Mouse (Mus musculus) midbrain, embryonic 11.5 days (tissue): ENCODE measurements around the gene Gm13088. TPM values are rescaled to one million over a fixed set of nuclear protein-coding genes. Genes with fewer than 3 reads are reported as not detected.
"Not testable (repeated sequence)": the region's sequence is repeated elsewhere in the genome, so short reads cannot be mapped to it uniquely, and the experiment has no call there.

Experiments
- ATAC-seq: fragments of 200-750 bp; cut with Nextera tagmentation; 2 replicates; pipeline ENCODE4 v1.8.0; 2017; ENCODE audit warnings: moderate TSS enrichment, moderate library complexity; ENCODE audit not compliant: low FRiP score
- DNase-seq: peaks from one replicate; pipeline ENCODE4 v3.0.0; 2015; ENCODE audit warnings: low spot score; ENCODE audit errors: missing footprints
- H3K27ac ChIP-seq: fragments of 300-500 bp; sonication (generic); 2 replicates; pipeline ENCODE4 v1.5.1; 2014; ENCODE audit warnings: low read depth, low read length
- H3K27me3 ChIP-seq: fragments of 300-500 bp; sonication (generic); 2 replicates; pipeline ENCODE4 v1.6.1; 2014; ENCODE audit warnings: mild to moderate bottlenecking, low read length, moderate library complexity, mixed read lengths; ENCODE audit not compliant: control insufficient read depth, insufficient read depth
- H3K36me3 ChIP-seq: fragments of 300-500 bp; sonication (generic); 2 replicates; pipeline ENCODE4 v1.6.1; 2014; ENCODE audit warnings: mild to moderate bottlenecking, low read length, moderate library complexity, mixed read lengths; ENCODE audit not compliant: control insufficient read depth, insufficient read depth
- H3K4me1 ChIP-seq: fragments of 300-500 bp; sonication (generic); 2 replicates; pipeline ENCODE4 v1.6.1; 2014; ENCODE audit warnings: low read length; ENCODE audit not compliant: control insufficient read depth, insufficient read depth
- H3K4me2 ChIP-seq: fragments of 300-500 bp; sonication (generic); 2 replicates; pipeline ENCODE4 v1.6.1; 2014; ENCODE audit warnings: mild to moderate bottlenecking, moderate library complexity
- H3K4me3 ChIP-seq: fragments of 300-500 bp; sonication (generic); 2 replicates; pipeline ENCODE4 v1.5.1; 2014; ENCODE audit warnings: low read depth, low read length
- H3K9ac ChIP-seq: fragments of 300-500 bp; sonication (generic); 2 replicates; pipeline ENCODE4 v1.6.1; 2014; ENCODE audit warnings: low read length
- H3K9me3 ChIP-seq: fragments of 300-500 bp; sonication (generic); 2 replicates; pipeline ENCODE4 v1.6.1; 2016; ENCODE audit warnings: low read length; ENCODE audit not compliant: control insufficient read depth
- WGBS: fragments of 180-500 bp; shearing (Covaris S2); extraction: QIAGEN DNeasy Blood & Tissue Kit; methylation state at CpG from one replicate; pipeline ENCODE4 v1.1.7; 2014; 5-methylcytosine and 5-hydroxymethylcytosine counted together
- polyA plus RNA-seq: library from polyadenylated mRNA; unstranded; fragments of >200 nt; fragmentation: Nextera tagmentation; extraction: Ambion mirVana; gene quantifications from 2 replicates; pipeline ENCODE4 v1.2.1, GENCODE M21; 2014

The Gm13088 gene
- not detected in 2 replicates for polyA plus RNA-seq

- H3K4me1 ChIP-seq, ATAC-seq, H3K27me3 ChIP-seq, H3K4me2 ChIP-seq, DNase-seq, H3K9me3 ChIP-seq, H3K9ac ChIP-seq, H3K4me3 ChIP-seq, H3K27ac ChIP-seq, H3K36me3 ChIP-seq: not testable (repeated sequence)
Observed at GRCm38 (mm10) chr4:143657146-143657545, at the start of gene Gm13088. Gm13088 (minus strand) TSS chr4:143657246.

- Histone ChIP-seq H3K9me3 (peaks cover 10% of the 10 kb centered on the region; the same call in 1 of the 2 replicates), H3K27ac (no peak within 1 kb of the TSS), H3K4me2 (no peak within 1 kb of the TSS), H3K4me1 (no peaks in the 10 kb centered on the region), H3K4me3 (no peak within 1 kb of the TSS), H3K36me3 (no peaks in the 10 kb centered on the region), H3K27me3 (no peaks in the 10 kb centered on the region), H3K9ac (no peak within 1 kb of the TSS)
- WGBS: 82% methylated on average over 2 of the region's 2 CpGs
- no peak for DNase-seq
- ATAC-seq: no peak
Observed at GRCm38 (mm10) chr4:143702611-143703010, 45.6 kb upstream of the Gm13088 start, which contains the start of gene Gm13089. Gm13089 (minus strand) TSS chr4:143702711.

GRCm38 (mm10) chr4:143618101-143618500, 38.9 kb downstream of the Gm13088 start:
- not testable (repeated sequence) for H3K27me3 ChIP-seq, DNase-seq, H3K27ac ChIP-seq, H3K4me1 ChIP-seq, H3K4me3 ChIP-seq, ATAC-seq, H3K4me2 ChIP-seq, H3K9ac ChIP-seq, H3K36me3 ChIP-seq, H3K9me3 ChIP-seq
- 92% methylated on average over 4 of the region's 4 CpGs for WGBS

- not testable (repeated sequence) for H3K27me3 ChIP-seq, ATAC-seq, H3K4me3 ChIP-seq, H3K9ac ChIP-seq, DNase-seq, H3K27ac ChIP-seq, H3K4me1 ChIP-seq, H3K36me3 ChIP-seq, H3K4me2 ChIP-seq, H3K9me3 ChIP-seq
Observed at GRCm38 (mm10) chr4:143614703-143615102, 42.3 kb downstream of the Gm13088 start, which contains the start of gene Gm13083. Gm13083 (plus strand) TSS chr4:143615003.

GRCm38 (mm10) chr4:143611927-143612326, 45.1 kb downstream of the Gm13088 start:
- not testable (repeated sequence) for H3K27ac ChIP-seq, H3K4me1 ChIP-seq, H3K27me3 ChIP-seq, H3K4me3 ChIP-seq, H3K4me2 ChIP-seq, H3K9ac ChIP-seq, H3K36me3 ChIP-seq, DNase-seq, ATAC-seq, H3K9me3 ChIP-seq
- 88% methylated on average over 9 of the region's 9 CpGs for WGBS

Other genes with a start within 250 kb of the Gm13088 start
- 15.6 and 18.6 TPM in 2 replicates for gene Pramef8, start 244.8 kb downstream of the Gm13088 start, polyA plus RNA-seq
- gene Oog4, start 206.9 kb downstream of the Gm13088 start, polyA plus RNA-seq: not detected in 2 replicates
- not detected in 2 replicates for gene Gm13043, start 145.9 kb downstream of the Gm13088 start, polyA plus RNA-seq
- not detected in 2 replicates for gene Gm13040, start 121.3 kb downstream of the Gm13088 start, polyA plus RNA-seq
- gene BC080695, start 105.5 kb downstream of the Gm13088 start, polyA plus RNA-seq: not detected in 2 replicates
- gene Gm13057, start 105.5 kb downstream of the Gm13088 start, polyA plus RNA-seq: not detected in 2 replicates
- not detected in 2 replicates for gene Gm13083, start 42.2 kb downstream of the Gm13088 start, polyA plus RNA-seq
- not detected in 2 replicates for gene Gm13089, start 45.5 kb upstream of the Gm13088 start, polyA plus RNA-seq
- not detected in 2 replicates for gene Gm13078, start 62.2 kb upstream of the Gm13088 start, polyA plus RNA-seq
- gene Gm13023, start 132.1 kb upstream of the Gm13088 start, polyA plus RNA-seq: not detected in 2 replicates
- gene Gm13084, start 158.8 kb upstream of the Gm13088 start, polyA plus RNA-seq: not detected in 2 replicates
- gene Gm13103, start 189.3 kb upstream of the Gm13088 start, polyA plus RNA-seq: not detected in 2 replicates
- not detected in 2 replicates for gene Pramef6, start 243.1 kb upstream of the Gm13088 start, polyA plus RNA-seq